In the genomic region with DNA sequence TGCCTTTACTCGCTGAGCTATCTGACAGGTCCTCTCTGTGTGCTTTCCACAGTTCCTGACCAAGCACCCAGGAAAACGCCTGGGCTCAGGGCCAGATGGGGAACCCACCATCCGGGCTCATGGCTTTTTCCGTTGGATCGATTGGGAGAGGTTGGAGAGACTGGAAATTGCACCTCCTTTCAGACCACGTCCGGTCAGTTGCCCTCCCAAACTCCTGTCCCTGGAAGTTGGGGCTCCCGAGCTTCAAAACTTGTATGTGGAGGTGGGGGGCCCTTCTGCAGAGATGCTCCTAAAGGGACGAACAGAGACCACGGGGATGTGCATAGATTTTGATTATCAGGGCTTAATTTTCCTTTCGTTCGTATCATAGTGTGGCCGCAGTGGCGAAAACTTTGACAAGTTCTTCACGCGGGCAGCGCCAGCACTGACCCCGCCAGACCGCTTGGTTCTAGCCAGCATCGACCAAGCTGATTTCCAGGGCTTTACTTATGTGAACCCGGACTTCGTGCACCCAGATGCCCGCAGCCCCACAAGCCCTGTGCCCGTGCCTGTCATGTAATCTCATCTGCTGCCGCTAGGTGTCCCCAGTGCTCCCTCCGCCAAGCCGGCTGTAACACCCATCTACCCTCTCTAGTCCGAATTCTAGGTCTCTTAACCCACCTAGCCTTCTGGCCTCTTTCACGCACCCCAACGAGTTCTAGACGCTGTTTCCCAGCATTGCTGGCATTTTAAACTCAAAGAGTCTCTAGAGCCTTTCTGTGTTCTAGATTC, we compare ENCODE assay signal across 8 mouse cellular contexts. TPM values are rescaled to one million over a fixed set of nuclear protein-coding genes. Genes with fewer than 3 reads are reported as not detected.
DNase-seq lines count a peak whose midpoint lies in the region; ATAC-seq lines count a peak whose summit lies in the region.

No protein-coding gene starts in this region.

- peak overlapping the region; percentile 28; the same call in 1 of the 2 replicates for H3K4me3 ChIP-seq in hindbrain, embryonic 10.5 days

- 23% methylated on average over 31 of the region's 31 CpGs for WGBS in hindbrain, embryonic 10.5 days

- H3K9me3 ChIP-seq in hindbrain, embryonic 10.5 days: 0 out of 2 replicates have a peak, but pooled peaks cover 2% of the 10 kb centered on the region

- H3K36me3 ChIP-seq in hindbrain, embryonic 10.5 days: no peaks in the 10 kb centered on the region

- peak; percentile 56 for ATAC-seq in frontal cortex, adult (ENCODE audit: low TSS enrichment)

- peak; percentile 66 for DNase-seq in Muller cell, postnatal 12 days (ENCODE audit: inconsistent ontology term)
- peak; percentile 87 for DNase-seq in cerebellum, adult 8-10 months
- peak; percentile 79 for DNase-seq in hindbrain, embryonic 10.5 days (ENCODE audit: low spot score)
- DNase-seq in layer of hippocampus, adult 9-11 months: peak; percentile 67
- DNase-seq in lung, postnatal 10 days: peak; percentile 81
- peak; percentile 75 for DNase-seq in ovary, postnatal 36 days (ENCODE audit: low spot score)
- peak; percentile 74 for DNase-seq in thymus, postnatal 14 days

- no peak overlapping the region for H3K27ac ChIP-seq in hindbrain, embryonic 10.5 days

- H3K4me1 ChIP-seq in hindbrain, embryonic 10.5 days (replicated peaks): peaks cover 43% of the 10 kb centered on the region

- peaks cover 21% of the 10 kb centered on the region for H3K27me3 ChIP-seq in hindbrain, embryonic 10.5 days (ENCODE audit: insufficient read depth, poor library complexity, severe bottlenecking)

RNA-seq across cellular contexts. Expression of gene Cacng7, which starts 2.8 kb away (rescaled TPM):
- polyA plus RNA-seq in hindbrain, embryonic 10.5 days (2016; fragmentation: Nextera tagmentation; extraction: Ambion mirVana): 2.2 TPM in 2 replicates

RNA-seq across cellular contexts. Expression of gene Prkcg, which starts 41.0 kb away (rescaled TPM):
- 0.30 and 0.47 TPM in 2 replicates for polyA plus RNA-seq in hindbrain, embryonic 10.5 days (2016; fragmentation: Nextera tagmentation; extraction: Ambion mirVana)

RNA-seq across cellular contexts. Expression of gene Myadm, which starts 41.1 kb away (rescaled TPM):
- polyA plus RNA-seq in hindbrain, embryonic 10.5 days (2016; fragmentation: Nextera tagmentation; extraction: Ambion mirVana): 33.1 and 37.7 TPM in 2 replicates
